Mouse (Mus musculus): ENCODE measurements around the gene Katna1. TPM values are rescaled to one million over a fixed set of nuclear protein-coding genes. Genes with fewer than 3 reads are reported as not detected.

Katna1 gene
- total and polyA plus RNA-seq, 3 experiments, result 43.3 to 222 (median 46.0) TPM

DNA sequence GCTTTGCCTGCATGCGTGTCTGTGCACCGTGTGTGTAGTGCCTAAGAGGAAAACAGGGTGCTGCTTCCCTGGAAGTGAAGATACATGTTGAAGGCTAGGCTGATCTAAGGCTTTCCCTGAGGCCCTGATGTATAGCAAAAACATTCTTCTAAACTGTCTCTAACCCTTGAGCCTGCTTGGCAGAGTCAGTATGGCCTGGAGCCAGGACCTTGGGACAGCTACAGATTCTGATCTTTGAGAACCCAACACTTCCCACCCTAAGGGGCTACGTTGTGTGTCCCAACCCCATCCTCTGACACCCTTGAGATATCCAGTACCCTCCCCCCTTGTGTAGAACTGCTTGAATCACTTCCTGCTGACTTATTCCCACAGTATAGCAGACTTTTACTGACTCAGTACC lies 52.6 kb downstream of the Katna1 start:
- no peaks in the 10 kb centered on the region for H3K27me3 ChIP-seq (ENCODE audit: control insufficient read depth in 1 of 2, insufficient read depth in 2 of 2, low read length in 2 of 2)
- no peak overlapping the region for H3K9ac ChIP-seq (ENCODE audit: control insufficient read depth, low read depth, low read length, poor library complexity, severe bottlenecking)
- H3K4me3 ChIP-seq (ENCODE audit: control insufficient read depth in 1 of 2, insufficient read depth in 1 of 2, low read depth in 2 of 2, low read length in 2 of 2), result no peak overlapping the region
- peaks cover 2 to 6% of the 10 kb centered on the region in 2 experiments; a peak in 2 of 4 replicates for H3K36me3 ChIP-seq (ENCODE audit: control insufficient read depth in 1 of 2, insufficient read depth in 2 of 2, low read length in 2 of 2)
- H3K9me3 ChIP-seq (replicated peaks; ENCODE audit: insufficient read depth, low read length), result no peaks in the 10 kb centered on the region
- DNase-seq (ENCODE audit: low read depth, low spot score), result no peak
- H3K79me2 ChIP-seq (ENCODE audit: control insufficient read depth, insufficient read depth, low read length, poor library complexity), result peaks cover 5% of the 10 kb centered on the region; the same call in 1 of the 2 replicates
- H3K27ac ChIP-seq (ENCODE audit: control insufficient read depth, low read depth, low read length), result no peak overlapping the region
- H3K4me1 ChIP-seq (ENCODE audit: control insufficient read depth in 1 of 2, insufficient read depth in 2 of 2, low read length in 2 of 2), result peaks cover 0 to 5% of the 10 kb centered on the region in 2 experiments; a peak in 3 of 4 replicates
- TF ChIP-seq GATA1 (IDR thresholded peaks at IDR 0.05; ENCODE audit: low read depth, low read length), result no peak
- TF ChIP-seq MYC (IDR thresholded peaks at IDR 0.05; ENCODE audit: low read depth, low read length), result no peak
- TF ChIP-seq POLR2A (IDR thresholded peaks at IDR 0.05; ENCODE audit: control insufficient read depth in 1 of 2, insufficient read depth in 1 of 2, low read depth in 1 of 2, low read length in 2 of 2, poor library complexity in 1 of 2), result no peak
- TF ChIP-seq ZMIZ1 (IDR thresholded peaks at IDR 0.05; ENCODE audit: low read depth, low read length), result no peak
- TF ChIP-seq HCFC1 (IDR thresholded peaks at IDR 0.05; ENCODE audit: low read depth, low read length), result no peak
- TF ChIP-seq GABPA (IDR thresholded peaks at IDR 0.05; ENCODE audit: low read depth, low read length), result no peak
- TF ChIP-seq RCOR1 (IDR thresholded peaks at IDR 0.05; ENCODE audit: low read depth, low read length), result no peak
- no peak for TF ChIP-seq ZKSCAN1 (IDR thresholded peaks at IDR 0.05; ENCODE audit: low read depth, low read length)
- TF ChIP-seq POLR2AphosphoS5 (IDR thresholded peaks at IDR 0.05; ENCODE audit: borderline replicate concordance, low read depth, low read length), result no peak
- TF ChIP-seq NELFE (IDR thresholded peaks at IDR 0.05; ENCODE audit: low read depth, low read length), result no peak

DNA sequence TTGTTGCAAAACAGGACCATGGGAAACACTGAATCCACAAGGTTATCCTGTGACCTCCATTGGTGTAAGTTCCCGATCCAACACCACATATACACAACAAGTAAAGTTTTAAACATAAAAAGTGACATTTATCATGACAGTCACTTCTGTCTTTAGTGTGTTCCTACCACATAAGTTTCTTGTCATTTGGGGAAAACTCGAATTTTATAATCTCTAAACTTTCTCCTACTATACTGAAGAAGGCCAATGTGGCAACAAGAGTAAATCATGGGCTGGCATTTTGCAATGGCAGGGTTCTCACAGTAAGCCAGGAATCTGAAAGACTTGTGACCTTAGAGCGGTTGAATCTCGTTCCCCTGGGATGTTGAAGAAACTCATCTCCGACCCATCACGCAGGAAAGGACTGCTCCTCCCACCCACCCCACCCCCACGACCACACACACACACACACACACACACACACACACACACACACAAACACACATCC lies 54.0 kb downstream of the Katna1 start:
- H3K9me3 ChIP-seq (replicated peaks; ENCODE audit: insufficient read depth, low read length), result no peaks in the 10 kb centered on the region
- DNase-seq (ENCODE audit: low read depth, low spot score), result no peak
- no peak overlapping the region for H3K27ac ChIP-seq (ENCODE audit: control insufficient read depth, low read depth, low read length)

More for the DNA sequence above, 54.0 kb downstream of the Katna1 start:
- peaks cover 0 to 5% of the 10 kb centered on the region in 2 experiments; a peak in 3 of 4 replicates for H3K4me1 ChIP-seq (ENCODE audit: control insufficient read depth in 1 of 2, insufficient read depth in 2 of 2, low read length in 2 of 2)
- H3K9ac ChIP-seq (ENCODE audit: control insufficient read depth, low read depth, low read length, poor library complexity, severe bottlenecking), result peak overlapping the region; percentile 85
- H3K79me2 ChIP-seq (ENCODE audit: control insufficient read depth, insufficient read depth, low read length, poor library complexity), result peaks cover 5% of the 10 kb centered on the region; the same call in 1 of the 2 replicates
- H3K27me3 ChIP-seq (ENCODE audit: control insufficient read depth in 1 of 2, insufficient read depth in 2 of 2, low read length in 2 of 2), result no peaks in the 10 kb centered on the region
- H3K36me3 ChIP-seq (ENCODE audit: control insufficient read depth in 1 of 2, insufficient read depth in 2 of 2, low read length in 2 of 2), result peaks cover 0 to 6% of the 10 kb centered on the region in 2 experiments; a peak in 2 of 4 replicates
- H3K4me3 ChIP-seq (ENCODE audit: control insufficient read depth in 1 of 2, insufficient read depth in 1 of 2, low read depth in 2 of 2, low read length in 2 of 2), result peak overlapping the region; percentile 92 to 98
- TF ChIP-seq MEF2A (IDR thresholded peaks at IDR 0.05; ENCODE audit: extremely low read depth, insufficient replicate concordance, low read depth, low read length, poor library complexity, severe bottlenecking), result no peak
- TF ChIP-seq SIN3A (IDR thresholded peaks at IDR 0.05; ENCODE audit: low read length), result no peak
- no peak for TF ChIP-seq MAFK (IDR thresholded peaks at IDR 0.05; ENCODE audit: borderline replicate concordance, low read depth, low read length)
- TF ChIP-seq MXI1 (IDR thresholded peaks at IDR 0.05; ENCODE audit: low read depth, low read length), result no peak
- TF ChIP-seq ELF1 (IDR thresholded peaks at IDR 0.05; ENCODE audit: low read depth, low read length), result no peak
- no peak for TF ChIP-seq KAT2A (conservative IDR thresholded peaks at IDR 0.05; ENCODE audit: low read depth, low read length)
- no peak for TF ChIP-seq SMC3 (IDR thresholded peaks at IDR 0.05; ENCODE audit: low read depth, low read length)
- no peak for TF ChIP-seq POLR2A (IDR thresholded peaks at IDR 0.05; ENCODE audit: control insufficient read depth in 1 of 2, insufficient read depth in 1 of 2, low read depth in 1 of 2, low read length in 2 of 2, poor library complexity in 1 of 2)

All from MEL (cell line).